Mouse (Mus musculus) colon, adult 2 months (tissue): ENCODE measurements around the gene Fut7. TPM values are rescaled to one million over a fixed set of nuclear protein-coding genes. Genes with fewer than 3 reads are reported as not detected.

Experiments used
- polyA plus RNA-seq: library from polyadenylated mRNA; depleted of rRNA; stranded (reverse); fragments of >200 nt; gene quantifications from 2 replicates; pipeline ENCODE4 v1.2.3, GENCODE M21; 2012; rRNA removed

The Fut7 gene
- 0.19 and 0.25 TPM in 2 replicates for polyA plus RNA-seq

GRCm38 (mm10) chr2:25422587-25423410 lies at the start of gene Fut7:
Gene Fut7, plus strand, starts transcription at chr2:25423267.

GRCm38 (mm10) chr2:25395721-25396596 lies 27.1 kb upstream of the Fut7 start, which contains the start of gene Entpd2:
Gene Entpd2, plus strand, starts transcription at chr2:25395874.

DNA sequence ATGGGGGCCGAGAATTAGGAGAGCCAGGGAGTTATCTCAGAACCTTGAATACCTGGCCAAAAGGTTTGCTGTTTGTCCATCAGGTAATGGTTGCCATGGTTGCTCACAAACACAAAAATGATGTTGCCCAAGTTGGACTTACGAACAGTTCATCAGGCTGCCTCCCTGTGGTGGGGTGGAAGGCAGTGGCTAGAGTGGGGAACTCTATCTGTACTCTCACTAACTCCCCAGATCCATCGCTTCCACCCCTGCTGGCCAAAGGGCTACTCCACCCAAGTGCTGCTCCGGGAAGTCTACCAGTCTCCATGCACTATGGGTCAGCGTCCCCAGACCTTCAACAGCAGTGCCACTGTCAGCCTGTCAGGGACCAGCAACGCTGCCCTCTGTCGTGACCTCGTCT lies 24.0 kb upstream of the Fut7 start, which contains the start of gene Npdc1:
Gene Npdc1 (plus strand): TSS at position 301 of the 400 bp plus-strand sequence.

GRCm38 (mm10) chr2:25428442-25429236 lies 5.6 kb downstream of the Fut7 start, which contains the start of gene Abca2:
Gene Abca2, plus strand, starts transcription at chr2:25428703.

GRCm38 (mm10) chr2:25456205-25456953 lies 33.3 kb downstream of the Fut7 start, which contains the start of gene Clic3:
Gene Clic3, plus strand, starts transcription at chr2:25456838.

DNA sequence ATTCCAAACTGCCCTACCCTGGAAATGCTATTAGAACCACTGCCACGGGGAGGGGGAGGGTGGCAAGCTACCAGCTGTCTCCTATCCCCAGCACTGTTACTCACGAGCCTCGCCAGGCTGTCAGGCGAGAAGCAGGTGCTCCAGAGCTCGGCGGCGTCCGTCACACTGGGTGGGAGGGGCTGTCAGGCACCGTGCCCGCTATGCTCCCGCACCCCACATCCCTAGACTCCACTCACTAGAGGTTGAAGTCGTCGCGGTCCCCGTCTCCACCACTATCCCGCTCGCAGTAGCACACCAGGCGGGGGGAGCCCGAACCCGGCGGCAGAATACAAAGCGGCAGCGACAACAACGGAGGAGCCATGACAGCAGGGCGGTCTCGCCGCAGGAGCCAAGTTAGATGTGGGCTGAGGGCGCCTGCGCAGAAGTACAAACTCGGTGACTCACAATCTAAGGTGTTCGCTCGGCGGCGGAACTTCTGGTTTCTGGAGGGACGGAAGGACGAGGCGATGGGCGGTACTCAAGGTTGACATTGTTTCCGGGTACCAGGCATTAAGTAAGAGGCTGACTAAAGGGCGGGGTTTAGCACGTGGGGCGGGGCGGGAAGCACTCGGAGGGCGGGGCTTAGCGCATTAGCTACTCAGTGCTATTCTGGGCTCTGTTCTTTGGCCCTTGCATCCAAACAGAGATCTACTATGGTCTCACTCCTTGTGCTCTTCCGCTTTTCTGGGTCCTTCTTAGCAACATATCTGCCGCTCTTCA lies 37.7 kb downstream of the Fut7 start, which contains the start of gene Paxx:
Gene Paxx (minus strand): TSS at position 544 of the 759 bp plus-strand sequence.

DNA sequence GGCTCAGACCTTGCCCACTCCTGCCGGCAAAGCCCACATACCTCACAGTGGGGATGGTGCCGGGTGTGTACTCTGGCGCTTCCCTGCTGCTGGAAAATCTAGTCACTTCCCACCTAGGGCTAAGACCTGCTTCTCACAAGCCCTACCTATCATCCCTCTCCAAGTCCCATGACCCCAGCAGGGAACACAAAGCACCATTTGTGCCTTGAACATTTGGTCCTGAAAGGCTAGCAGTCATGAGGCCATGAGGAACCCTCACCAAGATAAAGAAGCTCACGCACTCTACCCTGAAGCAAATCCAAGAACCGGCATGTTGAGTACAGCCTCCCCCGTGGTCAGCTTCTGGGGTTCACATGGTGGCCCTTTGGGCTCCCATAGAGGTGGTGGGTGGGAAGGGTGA lies 46.9 kb downstream of the Fut7 start, which contains the start of gene Ptgds:
Gene Ptgds (minus strand): TSS at position 78 of the 400 bp plus-strand sequence.

Other genes with a start within 250 kb of the Fut7 start
- gene Nrarp, start 242.5 kb upstream of the Fut7 start, polyA plus RNA-seq = 38.5 and 40.0 TPM in 2 replicates
- gene Tor4a, start 226.4 kb upstream of the Fut7 start, polyA plus RNA-seq = 73.5 and 77.4 TPM in 2 replicates
- 58.5 and 62.9 TPM in 2 replicates for gene Nelfb, start 211.8 kb upstream of the Fut7 start, polyA plus RNA-seq
- 0.19 TPM in 1 of 2 replicates, not detected in the other for gene Stpg3, start 208.6 kb upstream of the Fut7 start, polyA plus RNA-seq
- gene Fam166a, start 204.5 kb upstream of the Fut7 start, polyA plus RNA-seq = 0.10 TPM in 1 of 2 replicates, not detected in the other
- 680 and 930 TPM in 2 replicates for gene Tubb4b, start 198.6 kb upstream of the Fut7 start, polyA plus RNA-seq
- gene Slc34a3, start 188.9 kb upstream of the Fut7 start, polyA plus RNA-seq = 0.06 TPM in 1 of 2 replicates, not detected in the other
- not detected in 2 replicates for gene Rnf224, start 186.5 kb upstream of the Fut7 start, polyA plus RNA-seq
- gene Rnf208, start 181.0 kb upstream of the Fut7 start, polyA plus RNA-seq = 17.8 and 19.3 TPM in 2 replicates
- gene Cysrt1, start 180.8 kb upstream of the Fut7 start, polyA plus RNA-seq = 0.41 TPM in 1 of 2 replicates, not detected in the other
- gene AL732309.1, start 176.4 kb upstream of the Fut7 start, polyA plus RNA-seq = 26.9 and 28.8 TPM in 2 replicates
- 39.1 and 59.2 TPM in 2 replicates for gene Tmem203, start 167.8 kb upstream of the Fut7 start, polyA plus RNA-seq
- 194 and 199 TPM in 2 replicates for gene Tprn, start 160.6 kb upstream of the Fut7 start, polyA plus RNA-seq
- 68.4 and 69.1 TPM in 2 replicates for gene Ssna1, start 150.8 kb upstream of the Fut7 start, polyA plus RNA-seq
- gene Anapc2, start 150.8 kb upstream of the Fut7 start, polyA plus RNA-seq = 80.9 and 85.4 TPM in 2 replicates
- gene Tmem210, start 135.1 kb upstream of the Fut7 start, polyA plus RNA-seq = not detected in 2 replicates
- 197 and 281 TPM in 2 replicates for gene Lrrc26, start 133.4 kb upstream of the Fut7 start, polyA plus RNA-seq
- 1.5 TPM in 2 replicates for gene Grin1, start 104.1 kb upstream of the Fut7 start, polyA plus RNA-seq
- 15.6 and 17.3 TPM in 2 replicates for gene Man1b1, start 90.9 kb upstream of the Fut7 start, polyA plus RNA-seq
- gene Dpp7, start 66.9 kb upstream of the Fut7 start, polyA plus RNA-seq = 37.3 and 38.5 TPM in 2 replicates
- gene Uap1l1, start 57.6 kb upstream of the Fut7 start, polyA plus RNA-seq = 53.2 and 76.3 TPM in 2 replicates
- gene Sapcd2, start 50.9 kb upstream of the Fut7 start, polyA plus RNA-seq = 24.4 and 27.1 TPM in 2 replicates
- 66.7 and 73.6 TPM in 2 replicates for gene Entpd2, start 27.4 kb upstream of the Fut7 start, polyA plus RNA-seq
- gene Npdc1, start 23.9 kb upstream of the Fut7 start, polyA plus RNA-seq = 246 and 266 TPM in 2 replicates
- 19.3 and 24.9 TPM in 2 replicates for gene Abca2, start 5.4 kb downstream of the Fut7 start, polyA plus RNA-seq
- 1.6 and 2.1 TPM in 2 replicates for gene Clic3, start 33.6 kb downstream of the Fut7 start, polyA plus RNA-seq
- 66.2 and 79.3 TPM in 2 replicates for gene Paxx, start 37.8 kb downstream of the Fut7 start, polyA plus RNA-seq
- gene Ptgds, start 46.8 kb downstream of the Fut7 start, polyA plus RNA-seq = 0.21 and 0.37 TPM in 2 replicates
- gene Lcn12, start 70.6 kb downstream of the Fut7 start, polyA plus RNA-seq = not detected in 2 replicates
- 23.6 and 29.7 TPM in 2 replicates for gene Fbxw5, start 77.5 kb downstream of the Fut7 start, polyA plus RNA-seq
- gene C8g, start 78.5 kb downstream of the Fut7 start, polyA plus RNA-seq = 1.7 and 2.4 TPM in 2 replicates
- gene Traf2, start 123.7 kb downstream of the Fut7 start, polyA plus RNA-seq = 13.4 and 15.1 TPM in 2 replicates
- 208 and 259 TPM in 2 replicates for gene Edf1, start 134.6 kb downstream of the Fut7 start, polyA plus RNA-seq
- 3.1 and 10.3 TPM in 2 replicates for gene Mamdc4, start 151.6 kb downstream of the Fut7 start, polyA plus RNA-seq
- gene Phpt1, start 152.0 kb downstream of the Fut7 start, polyA plus RNA-seq = 20.9 and 24.9 TPM in 2 replicates
- gene Ajm1, start 158.5 kb downstream of the Fut7 start, polyA plus RNA-seq = 2.2 and 2.4 TPM in 2 replicates
- gene Rabl6, start 185.3 kb downstream of the Fut7 start, polyA plus RNA-seq = 64.1 and 64.2 TPM in 2 replicates
- gene Ccdc183, start 194.4 kb downstream of the Fut7 start, polyA plus RNA-seq = 0.07 TPM in 2 replicates
- gene Tmem141, start 198.7 kb downstream of the Fut7 start, polyA plus RNA-seq = 20.6 and 23.5 TPM in 2 replicates
- gene Fcna, start 204.8 kb downstream of the Fut7 start, polyA plus RNA-seq = 9.5 and 10.1 TPM in 2 replicates
- gene Lcn8, start 229.9 kb downstream of the Fut7 start, polyA plus RNA-seq = not detected in 2 replicates
- gene Lcn5, start 234.7 kb downstream of the Fut7 start, polyA plus RNA-seq = not detected in 2 replicates